Mouse (Mus musculus) heart, postnatal 0 days (tissue): ENCODE results near the gene Psmd9.

Experiments
- CTCF ChIP-seq: IDR thresholded peaks from 2 replicates; pipeline ENCODE4 v1.5.1; 2016; ENCODE audit warnings: antibody characterized with exemption, control low read depth, low read depth
- EP300 ChIP-seq: IDR thresholded peaks from 2 replicates; pipeline ENCODE4 v1.6.1; 2016; ENCODE audit warnings: antibody characterized with exemption, low read depth

DNA sequence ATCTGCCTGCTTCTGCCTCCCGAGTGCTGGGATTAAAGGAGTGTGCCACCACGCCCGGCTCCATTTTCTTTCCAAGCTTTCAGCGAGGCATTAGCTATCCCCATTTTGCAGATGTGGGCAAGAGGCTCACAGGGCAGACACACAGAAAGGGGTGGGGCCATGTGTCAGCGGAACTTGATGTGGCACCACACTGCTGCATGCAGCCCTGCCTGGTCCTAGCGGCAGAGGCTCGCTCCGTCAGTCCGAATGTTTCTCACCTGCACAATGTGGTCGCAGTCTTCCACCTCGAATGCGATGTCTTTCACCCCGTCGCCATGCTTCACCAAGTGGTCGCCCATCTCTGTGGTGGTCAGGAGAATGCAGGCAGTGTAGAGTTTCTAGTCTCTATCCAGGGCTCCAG lies 11.2 kb downstream of the Psmd9 start:
- TF ChIP-seq CTCF: no peak
- TF ChIP-seq EP300: no peak
